Mouse (Mus musculus) neural tube, embryonic 11.5 days (tissue): ENCODE measurements at regions not wholly inside any gene's neighbourhood (a gene's known extent, or its start where the extent isn't known, plus 50 kb on each side); places are given as distances from the start of the nearest gene placed in this dataset.

Source experiments
- ATAC-seq: fragments of 200-750 bp; cut with Nextera tagmentation; 2 replicates; pipeline ENCODE4 v1.8.0; 2017; ENCODE audit warnings: moderate number of reproducible peaks, mild to moderate bottlenecking, moderate TSS enrichment, moderate library complexity; ENCODE audit not compliant: insufficient read depth, low FRiP score, low TSS enrichment
- DNase-seq: peaks from one replicate; pipeline ENCODE4 v3.0.0-alpha.2; 2015; ENCODE audit warnings: low spot score
- H3K27ac ChIP-seq: fragments of 300-500 bp; sonication (generic); 2 replicates; pipeline ENCODE4 v1.5.1; 2014; ENCODE audit warnings: low read depth, mild to moderate bottlenecking, low read length
- H3K27me3 ChIP-seq: fragments of 300-500 bp; sonication (generic); 2 replicates; pipeline ENCODE4 v1.6.1; 2014; ENCODE audit warnings: mild to moderate bottlenecking, low read length, mixed read lengths; ENCODE audit not compliant: control insufficient read depth, insufficient read depth
- H3K36me3 ChIP-seq: fragments of 300-500 bp; sonication (generic); 2 replicates; pipeline ENCODE4 v1.6.1; 2014; ENCODE audit warnings: mild to moderate bottlenecking, low read length, moderate library complexity, mixed read lengths; ENCODE audit not compliant: control insufficient read depth, insufficient read depth
- H3K4me1 ChIP-seq: fragments of 300-500 bp; sonication (generic); 2 replicates; pipeline ENCODE4 v1.6.1; 2014; ENCODE audit warnings: low read length, mixed read lengths; ENCODE audit not compliant: control insufficient read depth, insufficient read depth
- H3K4me2 ChIP-seq: fragments of 300-500 bp; sonication (generic); 2 replicates; pipeline ENCODE4 v1.6.1; 2014; ENCODE audit warnings: low read depth, mild to moderate bottlenecking, moderate library complexity
- H3K4me3 ChIP-seq: fragments of 300-500 bp; sonication (generic); 2 replicates; pipeline ENCODE4 v1.5.1; 2014; ENCODE audit warnings: low read depth, low read length
- H3K9ac ChIP-seq: fragments of 300-500 bp; sonication (generic); 2 replicates; pipeline ENCODE4 v1.6.1; 2014; ENCODE audit warnings: mild to moderate bottlenecking, low read length
- H3K9me3 ChIP-seq: fragments of 300-500 bp; sonication (generic); 2 replicates; pipeline ENCODE4 v1.6.1; 2016; ENCODE audit warnings: low read length; ENCODE audit not compliant: control insufficient read depth
- WGBS: fragments of 180-500 bp; shearing (Covaris S2); extraction: QIAGEN DNeasy Blood & Tissue Kit; methylation state at CpG from one replicate; pipeline ENCODE4 v1.1.7; 2014; 5-methylcytosine and 5-hydroxymethylcytosine counted together

DNA sequence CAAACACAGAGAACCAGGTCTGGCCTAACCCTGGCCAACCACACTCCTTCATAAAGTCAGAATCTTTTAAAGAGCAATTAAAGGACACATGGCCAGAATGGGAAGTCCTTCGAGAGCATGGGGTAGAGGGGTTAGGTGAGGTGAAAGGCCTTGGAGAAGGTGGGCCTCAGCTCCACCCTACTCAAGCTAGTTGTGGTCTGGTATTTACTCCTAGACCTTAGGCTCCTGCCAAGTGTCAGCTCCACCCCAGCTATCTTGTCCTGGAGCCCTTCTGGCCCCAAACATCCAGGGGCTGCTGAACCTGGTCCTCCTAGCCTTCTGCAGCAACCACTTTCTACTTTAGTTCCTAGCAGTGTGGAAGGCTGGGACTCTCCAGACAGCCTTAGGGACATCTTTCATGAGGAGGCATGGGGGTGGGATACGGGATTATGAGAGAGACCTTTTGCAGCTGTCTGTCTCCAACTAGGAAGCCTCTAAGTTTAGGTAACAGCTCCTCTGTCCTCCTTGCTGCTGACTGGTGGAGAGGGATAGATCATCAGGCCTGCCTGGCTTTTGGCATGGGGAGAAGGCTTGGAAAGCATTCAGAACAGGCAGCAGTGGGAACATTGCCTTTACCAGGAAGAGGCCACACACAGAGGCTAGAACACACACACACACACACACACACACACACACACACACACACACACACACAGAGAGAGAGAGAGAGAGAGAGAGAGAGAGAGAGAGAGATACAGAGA lies 90.0 kb upstream of the Ercc6l2 start:
- DNase-seq (no peak), ATAC-seq (no peak)
- Histone ChIP-seq H3K27me3 (no peaks in the 10 kb centered on the region), H3K36me3 (no peaks in the 10 kb centered on the region), H3K9me3 (no peaks in the 10 kb centered on the region), H3K4me3 (no peak overlapping the region), H3K4me1 (0 out of 2 replicates have a peak, but pooled peaks cover under 1% of the 10 kb centered on the region), H3K27ac (no peak overlapping the region), H3K9ac (no peak overlapping the region), H3K4me2 (no peak overlapping the region)
- 64% methylated on average over 2 of the region's 2 CpGs for WGBS

DNA sequence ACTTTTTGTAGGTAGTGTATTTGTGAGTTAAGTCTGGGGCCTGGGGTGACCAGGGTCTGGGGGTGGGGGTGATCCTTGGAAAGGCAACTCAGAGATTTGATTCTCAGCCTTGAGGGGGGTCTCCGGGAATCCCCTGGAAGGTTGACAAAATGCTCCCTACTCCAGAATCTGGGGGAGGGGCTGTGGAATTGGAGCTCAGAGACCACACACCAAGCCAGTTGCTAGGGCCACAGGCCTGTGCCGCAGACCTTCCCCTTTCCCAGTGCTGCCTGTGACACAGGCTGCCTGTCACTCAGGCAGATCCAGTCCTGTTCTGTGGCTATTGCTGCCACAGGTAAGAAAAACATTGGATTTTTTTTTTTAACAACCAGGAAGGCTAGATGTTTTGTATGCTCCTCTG lies 89.0 kb upstream of the Ercc6l2 start:
- Histone ChIP-seq H3K36me3 (no peaks in the 10 kb centered on the region), H3K4me2 (no peak overlapping the region), H3K27me3 (no peaks in the 10 kb centered on the region), H3K4me1 (no peaks in the 10 kb centered on the region), H3K9me3 (no peaks in the 10 kb centered on the region), H3K9ac (no peak overlapping the region), H3K4me3 (no peak overlapping the region), H3K27ac (no peak overlapping the region)
- DNase-seq (no peak), ATAC-seq (no peak)
- 7% methylated on average over 2 of the region's 2 CpGs for WGBS

DNA sequence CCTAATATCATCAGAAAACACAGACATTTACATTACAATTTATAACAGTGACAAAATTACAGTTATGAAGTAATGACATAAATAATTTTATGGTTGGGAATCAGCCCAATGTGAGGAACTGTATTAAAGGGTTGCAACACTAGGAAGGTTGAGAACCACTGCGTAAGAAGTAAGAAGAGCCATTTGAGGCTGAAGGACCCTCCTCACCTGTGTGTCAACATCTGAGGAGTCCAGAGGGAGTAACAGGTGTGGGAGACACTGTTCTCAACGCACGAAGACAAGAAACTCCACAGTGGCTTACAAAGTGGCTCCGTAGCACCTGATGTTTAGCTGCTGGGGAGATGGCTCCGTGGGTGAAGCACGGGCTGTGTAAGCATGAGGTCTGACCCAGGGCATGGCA lies 88.5 kb upstream of the Ercc6l2 start:
- Histone ChIP-seq H3K27ac (no peak overlapping the region), H3K4me2 (no peak overlapping the region), H3K9ac (no peak overlapping the region), H3K27me3 (no peaks in the 10 kb centered on the region), H3K9me3 (no peaks in the 10 kb centered on the region), H3K36me3 (no peaks in the 10 kb centered on the region), H3K4me1 (no peaks in the 10 kb centered on the region), H3K4me3 (no peak overlapping the region)
- WGBS, result 86% methylated on average over 6 of the region's 6 CpGs
- ATAC-seq, result no peak
- no peak for DNase-seq

DNA sequence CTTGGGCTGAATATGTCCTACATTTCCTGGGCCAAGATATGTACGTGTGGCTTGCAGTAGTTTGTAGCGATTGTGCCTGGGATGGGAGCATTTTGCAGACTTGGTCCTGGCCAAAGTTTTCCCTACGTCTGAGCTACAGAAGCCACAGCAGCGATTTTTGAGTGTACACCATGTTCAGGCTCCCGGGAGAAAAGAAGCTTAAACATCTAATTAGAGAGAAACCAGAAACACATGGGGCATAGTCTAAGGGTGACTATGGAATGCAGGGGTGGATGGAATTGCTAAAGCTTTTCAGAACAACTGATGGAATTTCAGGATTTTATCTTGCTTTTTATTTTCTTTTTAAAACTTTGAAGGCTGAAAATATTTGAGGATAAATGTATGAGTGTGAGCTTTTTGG lies 79.3 kb upstream of the Ercc6l2 start:
- Histone ChIP-seq H3K4me1 (no peaks in the 10 kb centered on the region), H3K4me3 (no peak overlapping the region), H3K36me3 (no peaks in the 10 kb centered on the region), H3K27ac (no peak overlapping the region), H3K27me3 (no peaks in the 10 kb centered on the region), H3K9ac (no peak overlapping the region), H3K9me3 (no peaks in the 10 kb centered on the region), H3K4me2 (no peak overlapping the region)
- DNase-seq (no peak), ATAC-seq (no peak)
- 86% methylated on average over 5 of the region's 5 CpGs for WGBS

DNA sequence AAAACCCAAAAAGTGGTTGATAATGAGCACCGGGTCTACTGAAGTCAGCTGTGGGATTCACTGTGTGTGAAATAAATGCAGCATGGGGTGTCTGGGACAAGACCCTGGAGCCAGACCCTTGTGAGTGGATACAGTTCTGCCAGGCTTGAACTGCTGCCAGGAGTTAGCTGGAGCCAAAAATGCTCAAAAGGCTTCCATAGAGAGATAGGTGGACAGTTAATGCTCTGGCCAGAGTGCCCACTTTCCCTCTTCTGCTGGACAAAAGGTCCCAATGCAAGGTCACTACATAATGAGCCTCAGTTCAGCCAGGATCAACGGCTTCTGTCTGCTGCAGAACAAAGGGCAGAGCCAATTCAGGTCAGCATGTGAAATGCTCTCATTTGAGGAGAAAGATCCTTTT lies 73.2 kb upstream of the Ercc6l2 start:
- Histone ChIP-seq H3K9me3 (no peaks in the 10 kb centered on the region), H3K4me3 (no peak overlapping the region), H3K27me3 (no peaks in the 10 kb centered on the region), H3K27ac (no peak overlapping the region), H3K9ac (no peak overlapping the region), H3K36me3 (no peaks in the 10 kb centered on the region), H3K4me1 (no peaks in the 10 kb centered on the region), H3K4me2 (no peak overlapping the region)
- ATAC-seq, result no peak
- 52% methylated on average over 2 of the region's 2 CpGs for WGBS
- no peak for DNase-seq

DNA sequence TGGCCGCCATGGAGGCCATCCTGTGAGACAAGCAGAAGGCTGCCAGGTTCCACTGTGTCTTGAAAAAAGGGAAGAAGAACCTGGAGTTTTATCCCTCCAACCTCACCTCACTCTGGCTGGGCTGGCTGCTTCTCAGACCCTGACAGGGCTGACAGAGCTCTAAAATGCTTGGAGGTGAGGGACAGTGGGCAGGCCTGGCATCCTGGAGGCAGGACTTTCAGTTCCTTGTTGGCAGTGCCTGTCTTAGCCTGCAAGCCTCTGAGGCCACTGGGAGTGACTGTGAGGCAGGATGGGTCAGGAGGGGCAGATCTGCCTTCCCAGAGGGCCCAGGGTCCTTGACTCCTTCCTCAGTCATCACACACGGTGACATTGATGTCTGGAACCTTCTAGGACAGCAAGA lies 66.3 kb upstream of the Ercc6l2 start:
- no peaks in the 10 kb centered on the region for H3K36me3 ChIP-seq
- H3K9ac ChIP-seq, result no peak overlapping the region
- DNase-seq (no peak), ATAC-seq (no peak)
- no peak overlapping the region for H3K4me2 ChIP-seq
- no peaks in the 10 kb centered on the region for H3K9me3 ChIP-seq
- H3K4me3 ChIP-seq, result no peak overlapping the region
- no peaks in the 10 kb centered on the region for H3K27me3 ChIP-seq
- H3K4me1 ChIP-seq, result no peaks in the 10 kb centered on the region
- H3K27ac ChIP-seq, result no peak overlapping the region
- WGBS, result 76% methylated on average over 2 of the region's 2 CpGs

DNA sequence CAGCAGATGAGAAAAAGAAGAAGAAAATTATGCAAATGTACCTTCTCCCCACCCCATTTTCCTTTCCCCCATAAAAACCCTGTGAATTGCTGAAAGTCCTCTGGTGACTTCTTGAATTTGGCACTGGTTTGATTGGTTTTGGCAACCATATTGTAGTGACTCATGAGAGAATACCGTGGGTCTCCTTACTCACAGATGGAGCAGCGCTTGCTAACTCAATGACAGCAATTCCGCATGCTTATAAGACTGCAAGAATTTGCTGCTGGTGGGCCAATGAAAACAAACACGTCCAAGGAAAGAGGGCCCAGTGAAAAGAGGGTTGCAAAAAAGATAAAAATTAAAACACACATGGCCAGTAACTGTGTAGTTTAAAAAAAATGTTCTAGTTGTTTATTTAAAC lies 65.0 kb upstream of the Ercc6l2 start:
- H3K4me3 ChIP-seq, result no peak overlapping the region
- H3K9ac ChIP-seq, result no peak overlapping the region
- no peak overlapping the region for H3K4me2 ChIP-seq
- H3K27me3 ChIP-seq, result no peaks in the 10 kb centered on the region
- H3K4me1 ChIP-seq, result no peaks in the 10 kb centered on the region
- ATAC-seq, result no peak
- no peak for DNase-seq
- WGBS, result 76% methylated on average over 4 of the region's 4 CpGs
- no peaks in the 10 kb centered on the region for H3K36me3 ChIP-seq
- no peaks in the 10 kb centered on the region for H3K9me3 ChIP-seq
- no peak overlapping the region for H3K27ac ChIP-seq

DNA sequence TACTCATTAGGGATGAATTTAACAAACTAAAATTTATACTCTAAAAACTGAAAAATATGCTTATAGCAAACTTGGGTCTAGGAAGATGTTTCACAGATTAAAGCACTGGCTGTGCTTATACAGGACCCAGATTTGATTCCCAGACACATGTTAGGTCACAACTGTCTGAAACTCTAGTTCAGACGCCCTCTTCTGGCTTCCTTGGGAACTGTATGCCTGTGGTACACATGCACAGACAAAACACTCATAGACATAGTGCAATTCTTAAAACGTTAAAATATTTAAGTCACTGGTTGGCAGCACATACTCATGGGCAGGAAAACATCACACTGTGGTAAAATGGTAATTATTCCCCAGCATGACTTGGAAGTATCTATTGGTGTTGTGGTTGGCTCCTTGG lies 63.8 kb upstream of the Ercc6l2 start:
- no peaks in the 10 kb centered on the region for H3K36me3 ChIP-seq
- no peak overlapping the region for H3K9ac ChIP-seq
- no peak overlapping the region for H3K4me3 ChIP-seq
- no peak for DNase-seq
- H3K27me3 ChIP-seq, result no peaks in the 10 kb centered on the region
- H3K27ac ChIP-seq, result no peak overlapping the region
- ATAC-seq, result no peak
- H3K4me2 ChIP-seq, result no peak overlapping the region
- no peaks in the 10 kb centered on the region for H3K4me1 ChIP-seq
- no peaks in the 10 kb centered on the region for H3K9me3 ChIP-seq
- 56% methylated on average over 2 of the region's 2 CpGs for WGBS

DNA sequence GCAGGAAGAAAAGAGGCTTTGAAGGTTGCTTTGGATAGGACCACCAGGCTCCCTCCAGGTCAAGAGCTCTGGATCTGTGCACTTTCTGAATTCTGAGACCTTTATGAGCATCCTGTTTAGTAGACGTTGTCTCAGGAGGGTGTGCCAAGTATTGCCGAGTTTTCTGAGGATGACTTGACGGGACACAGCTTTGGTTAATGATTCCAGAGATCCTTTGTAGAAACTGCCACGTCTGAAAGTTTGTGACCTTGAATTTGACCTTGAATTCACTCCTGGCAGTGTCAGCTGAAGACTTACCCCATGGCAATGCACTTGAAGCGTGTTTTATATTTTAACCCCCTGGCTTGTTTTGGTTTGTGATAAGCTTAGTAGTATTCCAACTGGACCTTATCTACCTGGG lies 58.0 kb upstream of the Ercc6l2 start:
- Histone ChIP-seq H3K36me3 (no peaks in the 10 kb centered on the region), H3K4me3 (no peak overlapping the region), H3K4me1 (no peaks in the 10 kb centered on the region), H3K9ac (no peak overlapping the region), H3K27ac (no peak overlapping the region), H3K27me3 (no peaks in the 10 kb centered on the region), H3K4me2 (no peak overlapping the region), H3K9me3 (no peaks in the 10 kb centered on the region)
- WGBS, result 85% methylated on average over 5 of the region's 5 CpGs
- no peak for DNase-seq
- no peak for ATAC-seq
